Mouse (Mus musculus) cerebellum, adult 18-20 months (tissue): ENCODE measurements around the gene Crygb.

Source experiments
- DNase-seq, 2 experiments: peaks; one replicate each; pipeline ENCODE4 v3.0.0; 2021

The Crygb gene

DNA sequence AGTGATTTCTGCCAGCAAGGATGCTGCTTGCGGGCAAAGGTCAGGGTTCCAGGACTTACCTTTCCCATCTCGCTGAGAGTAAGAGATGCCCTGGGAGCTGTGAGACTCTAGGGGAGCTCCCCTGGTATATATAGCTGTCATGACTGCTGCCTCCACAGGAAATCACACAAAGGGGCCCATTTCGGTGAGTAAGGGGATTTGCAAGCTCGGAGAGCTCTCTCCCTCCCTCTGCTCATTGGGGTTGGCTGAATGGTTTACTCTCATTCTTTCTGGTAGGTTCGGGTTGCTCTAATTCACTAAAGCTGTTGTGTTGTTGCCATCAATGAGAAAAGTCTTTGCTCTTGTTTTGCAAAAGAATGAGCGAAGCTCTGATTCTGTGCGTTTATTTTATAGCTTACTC lies at the start of gene Crygb:
Gene Crygb (minus strand): TSS at position 101 of the 400 bp plus-strand sequence.
- DNase-seq: no peak

DNA sequence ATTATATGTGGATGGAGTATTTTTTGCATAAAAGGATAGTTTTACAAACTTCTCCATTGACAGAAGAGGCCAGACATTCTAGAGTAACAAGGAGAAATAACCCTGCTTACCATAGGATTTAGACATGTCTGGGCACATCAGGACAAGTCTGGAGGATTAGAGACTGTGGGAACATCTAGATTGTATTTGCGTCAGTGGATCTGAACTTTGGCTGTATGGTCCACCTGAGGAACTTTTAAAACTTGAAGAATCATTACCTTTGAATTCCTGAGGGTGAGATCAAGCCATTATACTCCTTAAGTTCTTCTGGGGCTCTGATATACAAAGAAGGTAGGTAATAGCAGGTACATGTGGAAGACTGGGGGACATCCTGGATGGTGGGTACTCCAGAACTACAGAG lies 49.6 kb upstream of the Crygb start:
- no peak for DNase-seq

DNA sequence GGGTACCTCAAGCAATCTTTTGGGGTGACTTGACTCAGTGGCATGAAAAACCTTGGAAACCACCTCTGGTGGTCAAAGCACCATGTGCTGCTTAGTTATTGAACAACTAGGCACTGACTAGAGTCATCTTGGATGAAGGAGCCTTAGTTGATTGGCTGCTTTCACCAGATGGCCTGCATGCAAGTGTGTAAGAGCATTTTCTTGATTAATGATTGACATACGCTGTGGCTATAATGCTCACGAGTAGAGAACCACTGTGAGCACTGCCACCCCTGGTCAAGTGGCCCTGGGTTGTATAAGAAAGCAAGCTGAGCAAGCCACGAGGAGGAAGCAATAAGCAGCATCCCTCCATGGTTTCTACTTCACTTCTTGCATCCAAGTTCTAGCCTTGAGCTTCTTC lies 48.1 kb upstream of the Crygb start:
- DNase-seq: no peak

DNA sequence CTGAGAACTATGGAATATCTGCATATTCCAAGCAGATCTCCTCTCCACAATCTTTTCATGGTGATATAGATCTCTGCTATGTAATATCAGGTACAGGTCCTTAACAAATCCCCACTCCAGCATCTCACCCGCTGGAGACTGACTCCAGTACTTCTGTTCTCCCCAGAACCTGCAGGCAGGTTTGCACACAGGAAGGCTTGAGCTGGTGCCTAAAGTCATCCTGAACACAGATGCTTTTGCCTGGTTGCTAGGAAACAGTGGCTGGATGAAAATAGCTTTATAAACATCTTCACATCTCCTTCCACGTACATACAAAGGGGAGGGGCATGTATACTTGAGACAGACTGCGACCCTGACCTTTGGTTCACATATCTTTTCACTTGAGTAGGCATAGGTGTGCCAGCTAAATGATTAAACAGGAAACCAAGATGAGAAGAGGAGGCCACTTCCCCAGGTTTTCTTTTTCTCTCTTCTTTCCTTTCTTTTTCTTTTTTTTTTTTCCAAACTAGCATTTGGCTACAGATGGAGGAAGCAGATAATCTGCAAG lies 47.6 kb upstream of the Crygb start:
- DNase-seq: no peak

DNA sequence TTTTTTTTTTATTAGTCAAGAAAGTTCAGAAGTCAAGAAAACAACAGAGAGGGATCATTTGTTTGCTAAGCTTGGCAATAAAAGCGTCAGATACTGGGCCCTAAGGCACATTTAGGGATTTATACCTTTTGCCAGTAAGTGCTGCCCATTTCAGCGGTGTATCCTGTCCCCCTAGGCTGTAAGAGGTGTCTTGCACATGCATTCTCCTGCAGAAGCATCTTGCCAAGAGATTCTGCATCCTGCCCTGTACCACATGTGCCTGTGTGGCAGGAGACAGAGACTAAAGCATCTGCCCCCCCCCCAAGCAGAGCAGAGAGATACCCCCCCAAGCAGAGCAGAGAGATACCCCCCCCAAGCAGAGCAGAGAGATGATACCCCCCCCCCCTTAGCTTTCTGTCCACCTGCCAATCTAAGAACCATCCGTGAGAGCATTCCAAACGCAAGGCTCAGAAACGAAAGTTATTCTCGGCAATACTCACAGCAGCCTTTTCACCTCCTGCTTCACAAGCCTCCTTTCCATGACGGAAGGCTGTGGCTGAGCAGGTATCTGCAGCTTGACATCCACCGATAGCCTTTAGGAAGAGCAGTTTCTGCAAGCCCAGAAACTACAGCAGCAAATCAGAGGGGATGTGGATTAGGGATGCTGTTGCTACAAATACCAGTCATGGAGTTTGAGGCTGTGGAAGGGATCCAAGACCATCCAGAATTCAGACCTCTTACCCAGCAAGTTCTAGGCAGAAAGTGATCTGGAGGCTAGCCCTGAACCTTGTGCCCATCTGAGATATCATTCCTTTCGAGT lies 40.7 kb upstream of the Crygb start, which contains the start of gene D630023F18Rik:
Gene D630023F18Rik (minus strand): TSS at position 641 of the 799 bp plus-strand sequence.
- no peak for DNase-seq

DNA sequence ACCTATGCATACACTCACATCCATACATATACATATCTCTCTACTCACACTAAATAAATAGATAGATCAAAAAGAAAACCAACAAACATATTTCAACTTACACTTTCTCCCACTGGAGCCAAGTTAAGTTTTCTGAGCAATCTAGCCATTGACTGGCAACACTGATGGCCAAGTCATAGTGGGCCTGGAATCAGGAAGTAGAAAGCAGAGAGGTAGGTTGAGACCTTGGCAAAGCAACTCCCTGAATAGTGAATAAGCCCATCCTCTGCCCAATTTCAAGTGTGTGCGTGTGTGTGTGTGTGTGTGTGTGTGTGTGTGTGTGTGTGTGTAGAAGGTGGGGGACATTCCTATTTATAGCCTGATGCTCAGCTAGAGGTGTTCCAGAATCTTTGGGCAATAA lies 37.4 kb upstream of the Crygb start, which contains the start of gene Gm28845:
Gene Gm28845 (minus strand): TSS at position 121 of the 400 bp plus-strand sequence.
- DNase-seq: no peak

DNA sequence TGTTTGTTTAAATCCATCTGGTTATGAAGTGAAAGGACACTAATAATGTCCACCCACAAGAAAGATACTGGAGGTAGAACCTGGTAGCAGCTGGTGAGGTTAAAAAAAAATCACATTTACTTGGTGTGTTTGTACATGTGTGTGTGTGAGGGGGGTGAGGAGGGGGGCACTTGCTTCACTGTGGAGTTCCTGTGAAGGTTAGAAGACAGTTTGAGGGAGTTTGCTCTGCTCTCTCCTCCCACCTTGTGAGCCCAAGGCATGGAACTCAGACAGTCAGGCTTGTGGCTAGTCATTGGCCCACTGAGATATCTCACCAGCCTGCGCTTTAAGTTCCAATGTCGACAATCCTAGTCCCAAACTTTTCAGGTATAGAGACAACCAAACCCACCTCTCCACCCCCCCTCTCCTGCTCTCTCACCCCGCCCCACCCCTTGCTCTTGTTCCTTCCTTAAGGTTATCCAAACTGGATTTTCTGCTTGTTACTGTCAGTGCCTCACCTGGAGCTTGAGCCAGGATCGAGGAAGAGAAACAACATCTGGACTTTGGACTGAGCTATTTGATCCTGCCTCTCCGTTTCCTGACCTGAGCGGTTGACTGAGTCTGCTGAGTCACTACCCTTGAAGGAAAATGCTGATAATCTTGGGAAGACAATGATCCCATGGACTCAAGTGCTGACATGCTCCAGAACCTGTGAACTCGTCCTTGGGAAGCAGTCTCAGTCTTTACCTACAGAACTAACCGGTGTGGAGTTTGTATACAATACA lies 36.2 kb upstream of the Crygb start:
- DNase-seq: no peak

DNA sequence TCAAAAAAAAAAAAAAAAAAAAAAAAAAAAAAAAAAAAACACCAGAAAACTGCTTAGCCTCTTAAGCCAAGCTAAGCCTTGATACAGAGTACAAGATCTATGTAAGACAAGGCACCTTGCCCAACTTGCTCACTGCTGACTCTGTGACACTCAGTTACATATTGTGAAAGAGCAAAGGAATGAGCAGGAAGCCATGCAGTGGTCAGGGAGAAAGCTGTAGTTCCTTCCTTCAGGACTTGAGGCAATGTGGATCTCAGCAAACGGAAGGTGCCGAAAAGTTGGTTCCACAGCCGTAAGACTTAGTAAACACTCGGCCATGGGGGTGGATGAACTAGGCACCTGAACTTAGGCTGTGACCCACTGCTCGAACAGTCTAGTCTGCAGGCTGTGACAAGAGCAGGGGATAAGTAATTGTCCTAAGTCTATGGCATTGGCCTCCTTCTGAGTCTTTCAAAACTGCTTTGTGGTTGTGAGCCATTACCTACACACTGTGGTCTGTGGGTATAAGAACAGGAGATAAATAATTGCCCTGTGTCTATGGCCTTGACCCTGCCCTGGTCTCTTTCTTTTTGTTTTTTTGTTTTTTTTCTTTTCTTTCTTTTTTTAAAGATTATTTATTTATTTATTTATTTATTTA lies 31.6 kb upstream of the Crygb start:
- no peak for DNase-seq

DNA sequence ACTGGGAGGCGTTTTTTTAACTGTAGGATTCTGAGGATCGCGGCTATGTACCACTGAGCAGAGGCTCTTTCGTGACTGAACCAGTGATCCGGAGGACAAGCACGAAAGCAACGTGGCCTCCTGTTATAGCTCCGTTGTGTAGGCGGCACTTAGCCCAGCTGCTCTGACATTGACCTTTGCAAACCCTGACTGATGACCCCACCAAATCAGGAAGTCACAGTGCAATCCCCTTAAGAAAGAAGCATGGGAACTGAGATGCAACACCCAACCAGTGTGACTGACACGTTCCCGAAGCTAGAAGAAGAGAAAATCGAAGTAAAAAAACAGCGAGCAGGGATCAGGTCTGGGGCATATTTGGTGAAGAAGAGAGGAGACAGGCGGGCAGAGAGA lies 30.7 kb upstream of the Crygb start:
- DNase-seq: no peak

DNA sequence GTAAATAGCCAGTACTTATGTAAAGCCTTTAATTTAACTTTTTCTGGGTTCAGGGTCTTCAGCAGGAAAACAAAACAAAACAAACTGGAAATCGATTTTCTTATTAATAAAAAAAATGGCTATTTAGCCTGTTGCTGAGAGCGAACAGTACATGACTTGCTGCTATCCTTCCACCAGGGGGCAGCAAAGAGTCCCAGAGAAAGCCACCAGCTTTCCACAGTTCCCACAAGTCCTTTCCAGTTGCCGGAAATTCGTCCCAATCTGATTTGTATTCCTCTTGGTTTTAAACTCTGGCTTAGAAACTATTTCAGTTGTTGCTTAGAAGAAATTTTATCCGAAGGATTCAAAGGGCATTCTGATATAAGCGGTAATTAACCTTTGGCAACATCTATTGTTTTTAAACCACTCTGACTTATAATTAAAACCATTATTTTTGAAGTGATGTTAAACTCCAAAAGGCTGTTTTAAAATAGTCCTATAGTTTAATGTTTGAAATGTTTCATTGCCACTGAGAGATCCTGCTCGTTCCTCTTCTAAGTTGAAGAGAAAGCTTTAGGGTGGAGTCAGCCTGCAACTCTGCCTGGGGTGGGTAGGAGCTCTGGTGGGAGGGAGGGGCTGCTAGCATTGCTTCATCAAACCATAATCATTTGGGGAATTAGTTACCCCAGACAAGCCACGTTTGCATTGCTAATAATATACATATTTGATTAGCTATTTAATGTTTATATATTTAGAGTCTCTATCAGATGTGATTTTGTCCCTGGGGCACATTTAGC lies 30.1 kb upstream of the Crygb start:
- peak; percentile 67 to 76 for DNase-seq

DNA sequence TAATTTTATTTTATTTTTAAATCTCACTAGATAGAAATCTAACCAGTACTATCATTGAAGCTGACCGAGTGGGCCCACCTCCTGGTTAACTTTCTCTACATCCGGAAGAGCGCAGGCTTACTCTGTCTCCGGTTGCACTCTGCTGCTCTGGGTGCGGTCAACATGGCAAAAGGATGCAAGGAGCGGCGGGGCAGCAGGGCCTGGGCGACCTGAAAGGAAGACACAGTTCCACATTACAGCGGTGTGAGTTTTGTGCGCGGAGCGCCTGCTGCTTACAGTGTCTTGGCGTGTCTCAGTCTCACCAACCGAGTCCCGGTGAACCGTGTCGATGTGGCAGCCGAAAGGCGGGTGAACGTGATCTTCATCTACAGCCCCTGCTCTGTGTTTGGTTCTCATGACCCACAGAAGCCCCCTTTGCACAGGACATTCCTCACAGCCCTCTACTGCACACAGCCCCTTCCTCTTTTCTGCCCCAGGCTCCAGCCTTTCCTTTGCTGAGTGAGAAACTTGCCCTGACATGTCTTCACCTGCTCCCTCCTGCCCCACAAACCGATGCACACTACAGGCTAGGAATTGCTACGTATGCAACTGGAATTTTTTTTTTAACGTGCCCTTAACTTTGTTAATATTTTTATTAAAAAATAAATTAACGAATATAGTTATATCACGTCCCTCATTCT lies 27.8 kb upstream of the Crygb start:
- DNase-seq: no peak

DNA sequence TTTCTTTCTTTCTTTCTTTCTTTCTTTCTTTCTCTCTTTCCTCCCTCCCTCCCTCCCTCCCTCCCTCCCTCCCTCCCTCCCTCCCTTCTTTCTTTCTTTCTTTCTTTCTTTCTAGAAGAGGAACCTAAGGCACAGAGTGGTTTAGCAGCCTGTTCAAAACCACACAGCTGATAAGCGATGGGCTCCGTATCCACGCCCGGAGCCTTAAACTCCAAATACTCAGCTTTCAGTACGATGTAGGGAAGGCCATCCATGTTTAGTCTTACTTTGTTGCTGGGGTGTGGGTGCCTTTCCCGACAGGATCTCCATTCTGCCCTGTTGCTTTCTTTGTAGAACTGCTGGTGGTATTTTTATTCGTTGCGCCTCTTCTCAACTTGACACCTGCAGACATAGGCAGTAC lies 27.1 kb upstream of the Crygb start:
- no peak for DNase-seq

DNA sequence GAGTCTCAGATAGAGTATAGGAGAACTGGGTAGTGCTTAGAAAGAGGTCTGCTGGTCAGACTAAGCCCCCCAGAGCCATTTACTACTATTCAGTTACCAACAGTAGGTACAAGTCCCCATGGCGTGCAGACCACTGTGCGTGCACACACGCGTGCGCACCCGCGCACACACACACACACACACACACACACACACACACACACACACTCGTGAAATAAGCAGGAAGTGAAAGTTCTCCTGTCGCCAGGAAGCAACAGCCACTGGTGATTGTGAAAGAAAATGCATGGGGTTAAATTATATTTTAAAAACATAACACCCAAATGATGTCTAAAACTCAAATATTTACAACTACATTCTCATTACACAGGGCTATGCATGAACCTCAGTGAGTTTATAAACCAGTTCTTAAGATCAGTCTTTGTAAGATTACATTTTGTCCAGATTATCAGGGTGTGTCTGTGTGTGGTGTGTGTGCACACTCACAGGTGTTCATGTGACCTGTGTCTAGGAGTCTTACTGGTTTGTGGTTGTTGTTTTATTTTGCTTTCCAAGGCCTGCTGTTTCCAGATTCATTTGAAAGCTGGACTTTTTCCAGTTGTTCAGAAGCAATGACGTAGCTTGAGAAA lies 25.7 kb upstream of the Crygb start:
- no peak for DNase-seq

DNA sequence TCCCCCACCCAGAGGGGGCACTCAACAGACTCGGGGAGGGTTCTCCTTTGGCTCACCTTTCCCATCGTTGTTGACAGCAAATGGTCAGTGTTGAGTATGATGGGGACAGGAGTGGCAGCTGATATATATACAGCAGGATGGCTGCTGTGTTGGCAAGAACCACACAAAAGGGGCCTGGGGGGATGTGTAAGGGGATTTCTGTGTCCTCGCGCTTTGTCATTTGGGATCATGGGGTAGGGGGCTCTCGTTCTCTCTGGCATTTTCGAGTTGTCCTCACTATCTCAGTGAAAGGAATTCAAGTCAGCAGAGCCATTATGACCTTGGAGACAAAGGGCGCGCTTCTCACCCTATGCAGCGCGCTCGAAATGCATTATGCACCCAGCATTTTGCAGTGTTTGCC lies 21.2 kb upstream of the Crygb start, which contains the start of gene Cryga:
Gene Cryga (minus strand): TSS at position 101 of the 400 bp plus-strand sequence.
- no peak for DNase-seq

DNA sequence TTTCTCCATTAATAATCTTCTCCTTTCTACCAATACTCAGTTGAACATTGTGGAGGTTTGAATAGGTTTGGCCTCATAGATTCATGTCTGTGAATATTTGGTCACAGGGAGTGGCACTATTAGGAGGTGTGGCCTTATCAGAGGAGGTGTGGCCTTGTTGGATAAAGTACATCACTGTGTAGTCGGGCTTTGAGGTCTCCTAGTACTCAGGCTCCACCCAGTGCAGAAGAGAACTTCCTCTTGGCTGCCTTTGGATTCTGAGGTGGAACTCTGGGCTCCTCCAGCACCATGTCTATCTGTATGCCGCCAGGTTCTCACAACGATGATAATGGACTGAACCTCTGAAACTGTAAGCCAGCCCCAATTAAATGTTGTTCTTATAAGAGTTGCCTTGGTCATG lies 14.9 kb upstream of the Crygb start:
- no peak for DNase-seq

DNA sequence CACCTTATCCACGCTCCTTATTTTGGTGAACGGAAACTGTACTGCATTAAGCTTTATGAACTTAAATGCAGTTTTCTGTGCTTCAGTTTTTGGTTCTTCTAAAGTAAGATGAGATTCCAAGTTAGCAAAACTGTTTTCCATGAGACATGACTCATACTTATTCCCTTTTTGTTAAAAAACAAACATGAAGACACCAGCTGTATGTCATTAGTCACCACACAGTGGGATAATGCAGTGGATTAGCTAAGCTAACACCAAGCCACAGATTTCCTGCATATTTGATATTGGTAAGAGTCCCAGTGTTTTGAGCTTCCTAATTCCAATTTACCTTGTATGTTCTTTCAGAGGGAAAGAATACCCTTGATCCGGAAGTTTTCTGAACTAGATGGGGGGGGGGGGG lies 9.5 kb upstream of the Crygb start:
- no peak for DNase-seq

DNA sequence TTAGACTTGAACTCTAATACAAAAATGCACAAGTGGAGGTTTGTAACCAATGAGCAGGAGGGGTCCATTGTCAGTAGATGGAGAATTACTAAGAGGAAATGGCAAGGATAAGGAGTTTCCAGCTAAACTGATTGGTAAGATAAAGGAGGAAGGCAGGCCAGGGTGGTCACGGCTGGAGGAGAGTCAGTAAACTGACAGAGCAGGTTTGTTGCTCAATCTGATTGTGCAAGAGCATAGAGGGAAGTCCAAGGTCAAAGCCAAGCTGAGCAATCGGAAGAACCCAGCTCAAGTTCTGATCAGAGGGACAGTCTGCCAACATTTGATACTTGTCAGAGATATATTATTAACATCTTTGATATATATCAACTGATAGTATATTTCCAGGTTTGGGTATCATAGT lies 8.3 kb upstream of the Crygb start:
- DNase-seq: no peak

DNA sequence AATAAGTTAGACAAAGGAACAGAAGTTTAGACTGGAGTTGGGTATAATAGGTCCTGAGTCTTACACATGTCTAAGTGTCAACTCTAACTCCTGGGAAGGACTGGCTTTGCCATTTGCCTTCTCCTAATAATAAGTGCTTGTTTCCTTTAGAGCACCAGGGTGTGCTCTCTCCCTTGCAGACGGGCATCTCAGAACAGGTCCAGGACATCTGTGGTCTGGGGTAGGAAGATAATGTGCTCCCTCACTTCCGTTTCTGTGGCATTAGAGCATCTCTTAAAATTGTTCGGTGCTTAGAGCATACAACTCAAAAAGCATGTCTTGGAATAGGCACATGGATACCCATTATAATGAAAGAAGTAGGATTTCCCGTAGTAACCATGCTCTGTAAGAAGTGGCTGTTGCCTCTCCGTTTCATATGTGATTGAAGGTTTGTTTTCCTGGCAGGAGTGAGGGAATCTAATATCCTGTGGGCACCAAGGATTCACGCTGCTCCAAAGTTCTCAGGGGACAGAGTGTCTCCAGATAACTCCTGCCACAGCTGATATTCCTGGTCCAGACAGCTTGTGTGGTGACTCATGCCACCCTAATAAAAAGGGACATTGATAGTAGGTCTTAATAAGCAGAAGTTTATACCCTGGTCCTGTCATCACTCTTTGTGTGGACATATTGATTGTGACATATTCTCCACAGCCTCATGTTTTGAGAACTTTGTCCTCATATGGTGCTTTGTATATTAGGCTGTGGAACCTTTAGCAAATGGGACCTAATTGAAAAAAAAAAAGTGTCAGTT lies 6.7 kb upstream of the Crygb start:
- no peak for DNase-seq

DNA sequence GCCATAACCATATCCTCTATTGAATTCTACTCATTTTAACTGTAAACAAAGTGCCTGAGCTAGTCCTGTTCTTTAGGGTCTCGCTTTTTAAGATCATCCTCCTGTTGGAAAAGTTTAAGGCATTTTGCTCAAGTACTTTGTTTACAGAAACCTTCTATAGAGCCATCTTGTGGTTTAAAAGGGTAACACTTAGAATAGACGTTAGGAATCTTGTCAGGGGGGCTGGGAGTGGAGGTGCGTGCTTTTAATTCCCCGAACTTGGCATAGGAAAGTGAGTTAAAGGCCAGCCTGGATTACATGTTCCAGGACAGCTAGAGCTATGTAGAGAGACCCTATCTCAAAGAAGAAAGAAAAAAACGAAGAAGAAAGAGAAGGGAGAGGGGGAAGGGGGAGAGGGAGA lies 6.5 kb downstream of the Crygb start:
- DNase-seq: no peak

DNA sequence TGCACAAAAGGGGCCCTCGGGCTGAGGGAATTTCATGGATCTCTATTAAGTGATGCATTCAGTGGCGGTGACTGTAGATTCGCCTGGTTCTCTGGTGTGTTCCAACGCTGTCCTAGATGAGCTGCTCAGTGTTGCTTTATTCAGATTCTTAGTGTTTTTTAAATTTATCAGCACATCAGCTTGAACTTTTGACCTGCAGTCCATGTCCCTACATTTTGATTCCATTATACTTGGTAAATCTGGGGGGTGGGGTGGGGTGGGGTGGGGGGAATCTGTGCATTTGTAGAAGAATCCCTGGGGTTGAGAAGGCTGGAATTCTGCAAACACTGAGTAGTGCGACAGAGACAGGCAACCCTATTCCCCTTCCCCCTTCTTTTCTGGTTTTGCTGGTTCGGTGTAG lies 8.5 kb downstream of the Crygb start, which contains the start of gene Crygc:
Gene Crygc (minus strand): TSS at position 101 of the 400 bp plus-strand sequence.
- DNase-seq: no peak
